Mouse (Mus musculus) hindlimb bud, embryonic 11.5 days (tissue): ENCODE measurements around the gene 3830417A13Rik.

Experiments
- DNase-seq: peaks from one replicate; pipeline ENCODE4 v3.0.0-alpha.2; 2012; ENCODE audit warnings: low read depth, low spot score; ENCODE audit errors: extremely low spot score

Gene 3830417A13Rik

DNA sequence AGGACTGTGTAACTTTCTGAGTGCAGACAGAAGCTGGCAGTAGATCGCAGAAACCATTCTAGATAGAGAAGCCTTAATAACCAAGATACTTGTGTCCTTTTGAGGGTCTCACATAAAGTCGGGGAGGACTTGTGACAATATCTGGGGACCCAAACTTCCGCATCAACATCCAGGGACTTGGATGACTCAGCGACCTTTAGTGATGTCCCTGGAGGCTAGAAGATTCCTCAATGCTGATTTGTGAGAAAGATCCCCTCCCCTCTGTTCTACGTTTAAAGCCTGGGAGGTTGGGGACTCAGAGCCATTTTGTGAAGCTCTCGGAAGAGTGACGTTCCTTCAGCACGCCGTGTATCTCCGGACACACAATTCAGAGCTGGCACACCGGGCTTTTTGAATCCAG, at the start of gene 3830417A13Rik:
Gene 3830417A13Rik (plus strand): TSS at position 301 of the 400 bp plus-strand sequence.
- no peak for DNase-seq

- no peak for DNase-seq
Measured at GRCm38 (mm10) chrX:64152098-64152497, 21.2 kb upstream of the 3830417A13Rik start, which contains the start of gene Gm6760. Gene Gm6760 (minus strand): TSS chrX:64152198.

- DNase-seq: no peak
Measured at GRCm38 (mm10) chrX:64181246-64181645, 7.9 kb downstream of the 3830417A13Rik start.
